Mouse (Mus musculus) liver, embryonic 14.5 days (tissue): ENCODE data around the gene Setmar. TPM values are rescaled to one million over a fixed set of nuclear protein-coding genes. Genes with fewer than 3 reads are reported as not detected.
"Not testable (repeated sequence)": the region's sequence is repeated elsewhere in the genome, so short reads cannot be mapped to it uniquely, and the experiment has no call there.

ENCODE experiments used
- ATAC-seq: fragments of 200-750 bp; cut with Nextera tagmentation; 2 replicates; pipeline ENCODE4 v1.8.0; 2017; ENCODE audit warnings: moderate number of reproducible peaks, mild to moderate bottlenecking, moderate library complexity; ENCODE audit not compliant: insufficient read depth
- DNase-seq, 3 experiments: peaks; one replicate each; pipeline ENCODE4 v3.0.0-alpha.2; 2012 to 2013; ENCODE audit warnings: low read depth in 3 of 3, low spot score in 3 of 3
- H3K27ac ChIP-seq: fragments of 300-500 bp; sonication (generic); 2 replicates; pipeline ENCODE4 v1.5.1; 2014; ENCODE audit warnings: moderate library complexity, mild to moderate bottlenecking, control low read depth, inconsistent platforms
- H3K27me3 ChIP-seq: fragments of 300-500 bp; sonication (generic); 2 replicates; pipeline ENCODE4 v1.6.1; 2014; ENCODE audit warnings: mild to moderate bottlenecking, low read length, moderate library complexity; ENCODE audit not compliant: control insufficient read depth, insufficient read depth
- H3K36me3 ChIP-seq: fragments of 300-500 bp; sonication (generic); replicated peaks from 2 replicates; pipeline ENCODE4 v1.6.1; 2014; ENCODE audit warnings: low read depth; ENCODE audit not compliant: control insufficient read depth, insufficient read depth
- H3K4me1 ChIP-seq, 2 experiments: fragments of 200-500 bp in 1 of 2; fragments of 300-500 bp in 1 of 2; sonication (generic) in 1 of 2; replicated peaks; 2 replicates each; pipeline ENCODE4 v1.6.1; 2012 to 2014; ENCODE audit warnings: antibody characterized with exemption in 1 of 2, inconsistent platforms in 1 of 2, low read length in 1 of 2; ENCODE audit not compliant: control insufficient read depth in 2 of 2, insufficient read depth in 2 of 2
- H3K4me2 ChIP-seq: fragments of 300-500 bp; sonication (generic); 2 replicates; pipeline ENCODE4 v1.6.1; 2014; ENCODE audit warnings: low read depth, mild to moderate bottlenecking, control low read depth, moderate library complexity
- H3K4me3 ChIP-seq, 2 experiments: fragments of 200-500 bp in 1 of 2; fragments of 300-500 bp in 1 of 2; sonication (generic) in 1 of 2; 2 replicates each; pipeline ENCODE4 v1.5.1; 2012 to 2014; ENCODE audit warnings: low read depth in 2 of 2, low read length in 2 of 2, mild to moderate bottlenecking in 2 of 2, control low read depth in 1 of 2, inconsistent platforms in 1 of 2, moderate library complexity in 1 of 2; ENCODE audit not compliant: insufficient read depth in 1 of 2
- H3K9ac ChIP-seq: fragments of 300-500 bp; sonication (generic); replicated peaks from 2 replicates; pipeline ENCODE4 v1.6.1; 2014; ENCODE audit warnings: mild to moderate bottlenecking, control low read depth, moderate library complexity
- H3K9me3 ChIP-seq: fragments of 300-500 bp; sonication (generic); 2 replicates; pipeline ENCODE4 v1.6.1; 2016; ENCODE audit warnings: low read length, mixed read lengths; ENCODE audit not compliant: control insufficient read depth
- CTCF ChIP-seq: IDR thresholded peaks from 2 replicates; pipeline ENCODE4 v1.5.1; 2016; ENCODE audit warnings: antibody characterized with exemption, low read depth, control low read depth
- EP300 ChIP-seq: IDR thresholded peaks from 2 replicates; pipeline ENCODE4 v1.6.1; 2016; ENCODE audit warnings: antibody characterized with exemption, low read depth
- WGBS: fragments of 180-500 bp; shearing (Covaris S2); extraction: QIAGEN DNeasy Blood & Tissue Kit; methylation state at CpG from one replicate; pipeline ENCODE4 v1.1.7; 2014; ENCODE audit not compliant: insufficient replicate concordance; 5-methylcytosine and 5-hydroxymethylcytosine counted together
- polyA plus RNA-seq, 2 experiments: library from polyadenylated mRNA; depleted of rRNA in 1 of 2; stranded (reverse) in 1 of 2; unstranded in 1 of 2; fragments of >200 nt; fragmentation: Nextera tagmentation in 1 of 2; extraction: Ambion mirVana in 1 of 2; gene quantifications; 2 replicates each; pipeline versions ENCODE4 v1.2.1 to v1.2.3; 2012 to 2014

Setmar gene
- polyA plus RNA-seq (2012; rRNA removed) (0.95 and 1.5 TPM in 2 replicates), polyA plus RNA-seq (2014; fragmentation: Nextera tagmentation; extraction: Ambion mirVana) (1.4 and 1.5 TPM in 2 replicates)

- Histone ChIP-seq H3K4me1 (peaks cover 0 to 3% of the 10 kb centered on the region in 2 experiments; a peak in 1 of 4 replicates), H3K27ac (no peak within 1 kb of the TSS), H3K27me3 (no peaks in the 10 kb centered on the region), H3K36me3 (no peaks in the 10 kb centered on the region), H3K4me2 (peak within 1 kb of the TSS; percentile 69), H3K9ac (peak within 1 kb of the TSS; percentile 62), H3K9me3 (no peaks in the 10 kb centered on the region), H3K4me3 (peak within 1 kb of the TSS; percentile 59 to 94)
- DNase-seq (peak; percentile 80 to 87 (median 81)), ATAC-seq (peak; percentile 97)
- TF ChIP-seq EP300: no peak
- TF ChIP-seq CTCF: 0 out of 2 replicates have a peak, but pooled peaks have one; percentile 19
- WGBS: under 1% methylated on average over 22 of the region's 24 CpGs
Observed at GRCm38 (mm10) chr6:108064918-108065526, at the start of gene Setmar. Setmar (plus strand) TSS chr6:108065045.

GRCm38 (mm10) chr6:108021646-108022045 lies 43.2 kb upstream of the Setmar start:
- ATAC-seq (no peak), DNase-seq (no peak)
- no peak overlapping the region for H3K9ac ChIP-seq
- 71% methylated on average over 5 of the region's 5 CpGs for WGBS
- TF ChIP-seq EP300 (no peak), CTCF (no peak)
- no peak overlapping the region for H3K4me2 ChIP-seq
- no peak overlapping the region for H3K4me3 ChIP-seq
- H3K27me3 ChIP-seq: no peaks in the 10 kb centered on the region
- H3K4me1 ChIP-seq: no peaks in the 10 kb centered on the region
- H3K27ac ChIP-seq: no peak overlapping the region
- no peaks in the 10 kb centered on the region for H3K9me3 ChIP-seq
- no peaks in the 10 kb centered on the region for H3K36me3 ChIP-seq

- H3K4me2 ChIP-seq, H3K4me1 ChIP-seq, H3K4me3 ChIP-seq, H3K9ac ChIP-seq, H3K27me3 ChIP-seq, H3K9me3 ChIP-seq, H3K27ac ChIP-seq, ATAC-seq, DNase-seq, H3K36me3 ChIP-seq: not testable (repeated sequence)
- peak; percentile 72 for TF ChIP-seq CTCF
- 0% methylated on average over 2 of the region's 2 CpGs for WGBS
Observed at GRCm38 (mm10) chr6:108055041-108055440, 9.8 kb upstream of the Setmar start.

- H3K9me3 ChIP-seq: no peaks in the 10 kb centered on the region
- DNase-seq: no peak
- no peak overlapping the region for H3K4me3 ChIP-seq
- H3K4me1 ChIP-seq: no peaks in the 10 kb centered on the region
- no peak overlapping the region for H3K27ac ChIP-seq
- no peaks in the 10 kb centered on the region for H3K27me3 ChIP-seq
- H3K4me2 ChIP-seq: no peak overlapping the region
- WGBS: 32% methylated on average over 3 of the region's 3 CpGs
- no peak for ATAC-seq
- no peaks in the 10 kb centered on the region for H3K36me3 ChIP-seq
- TF ChIP-seq CTCF (no peak), EP300 (no peak)
- no peak overlapping the region for H3K9ac ChIP-seq
Observed at GRCm38 (mm10) chr6:108055946-108056345, 8.9 kb upstream of the Setmar start.

GRCm38 (mm10) chr6:108057353-108057752 lies 7.5 kb upstream of the Setmar start:
- no peak for ATAC-seq

More at GRCm38 (mm10) chr6:108057353-108057752, 7.5 kb upstream of the Setmar start:
- Histone ChIP-seq H3K27ac (no peak overlapping the region), H3K27me3 (no peaks in the 10 kb centered on the region), H3K9ac (no peak overlapping the region), H3K9me3 (no peaks in the 10 kb centered on the region), H3K4me1 (no peaks in the 10 kb centered on the region), H3K4me2 (no peak overlapping the region), H3K36me3 (no peaks in the 10 kb centered on the region), H3K4me3 (no peak overlapping the region)
- WGBS: 52% methylated on average over 4 of the region's 4 CpGs
- no peak for DNase-seq
- no peak for TF ChIP-seq EP300
